Mouse (Mus musculus): Measurements from ENCODE around the gene Cdc42se2.
A peak's percentile ranks its signal among the peaks of the same experiment; 100 is the strongest.

The Cdc42se2 gene

GRCm38 (mm10) chr11:54787488-54788474, at the start of gene Cdc42se2:
TSS of gene Cdc42se2 (minus strand) at chr11:54787675.
- DNase-seq (ENCODE audit: low spot score) = peak; percentile 97

GRCm38 (mm10) chr11:54836106-54836505, 48.6 kb upstream of the Cdc42se2 start:
- DNase-seq (ENCODE audit: low spot score) = no peak

- no peak for DNase-seq (ENCODE audit: low spot score)
Observed at GRCm38 (mm10) chr11:54834596-54834995, 47.1 kb upstream of the Cdc42se2 start.

- DNase-seq (ENCODE audit: low spot score) = no peak
Observed at GRCm38 (mm10) chr11:54833833-54834232, 46.4 kb upstream of the Cdc42se2 start.

GRCm38 (mm10) chr11:54826819-54827218, 39.3 kb upstream of the Cdc42se2 start:
- DNase-seq (ENCODE audit: low spot score) = no peak

GRCm38 (mm10) chr11:54825774-54826173, 38.3 kb upstream of the Cdc42se2 start:
- DNase-seq (ENCODE audit: low spot score) = no peak

- DNase-seq (ENCODE audit: low spot score) = no peak
Observed at GRCm38 (mm10) chr11:54823467-54823866, 36.0 kb upstream of the Cdc42se2 start.

GRCm38 (mm10) chr11:54819489-54819888, 32.0 kb upstream of the Cdc42se2 start:
- DNase-seq (ENCODE audit: low spot score) = no peak

- no peak for DNase-seq (ENCODE audit: low spot score)
Observed at GRCm38 (mm10) chr11:54817449-54817848, 30.0 kb upstream of the Cdc42se2 start.

GRCm38 (mm10) chr11:54815659-54816058, 28.2 kb upstream of the Cdc42se2 start:
- DNase-seq (ENCODE audit: low spot score) = no peak

- DNase-seq (ENCODE audit: low spot score) = no peak
Observed at GRCm38 (mm10) chr11:54812812-54813516, 25.5 kb upstream of the Cdc42se2 start.

- no peak for DNase-seq (ENCODE audit: low spot score)
Observed at GRCm38 (mm10) chr11:54812314-54812713, 24.8 kb upstream of the Cdc42se2 start.

- no peak for DNase-seq (ENCODE audit: low spot score)
Observed at GRCm38 (mm10) chr11:54811054-54811453, 23.6 kb upstream of the Cdc42se2 start.

- no peak for DNase-seq (ENCODE audit: low spot score)
Observed at GRCm38 (mm10) chr11:54809582-54809981, 22.1 kb upstream of the Cdc42se2 start.

- no peak for DNase-seq (ENCODE audit: low spot score)
Observed at GRCm38 (mm10) chr11:54808177-54808576, 20.7 kb upstream of the Cdc42se2 start.

GRCm38 (mm10) chr11:54807669-54808068, 20.2 kb upstream of the Cdc42se2 start:
- DNase-seq (ENCODE audit: low spot score) = no peak

GRCm38 (mm10) chr11:54806891-54807290, 19.4 kb upstream of the Cdc42se2 start:
- DNase-seq (ENCODE audit: low spot score) = no peak

GRCm38 (mm10) chr11:54805196-54805595, 17.7 kb upstream of the Cdc42se2 start:
- DNase-seq (ENCODE audit: low spot score) = no peak

GRCm38 (mm10) chr11:54802621-54803020, 15.1 kb upstream of the Cdc42se2 start:
- DNase-seq (ENCODE audit: low spot score) = no peak

- peak; percentile 24 for DNase-seq (ENCODE audit: low spot score)
Observed at GRCm38 (mm10) chr11:54801791-54802558, 14.5 kb upstream of the Cdc42se2 start.

GRCm38 (mm10) chr11:54796551-54796950, 9.1 kb upstream of the Cdc42se2 start:
- DNase-seq (ENCODE audit: low spot score) = no peak

GRCm38 (mm10) chr11:54794678-54795077, 7.2 kb upstream of the Cdc42se2 start:
- no peak for DNase-seq (ENCODE audit: low spot score)
